Mouse (Mus musculus): ENCODE data around the gene Idh3b.

Gene Idh3b

GRCm38 (mm10) chr2:130283854-130284654 is at the start of gene Idh3b:
Gene Idh3b, minus strand, starts transcription at chr2:130284547.
- peak; percentile 41 for DNase-seq (ENCODE audit: extremely low spot score, low read depth, low spot score)

- no peak for DNase-seq (ENCODE audit: extremely low spot score, low read depth, low spot score)
Measured at GRCm38 (mm10) chr2:130329502-130329901, 45.2 kb upstream of the Idh3b start.

GRCm38 (mm10) chr2:130327057-130327456 is 42.7 kb upstream of the Idh3b start:
- no peak for DNase-seq (ENCODE audit: extremely low spot score, low read depth, low spot score)

DNA sequence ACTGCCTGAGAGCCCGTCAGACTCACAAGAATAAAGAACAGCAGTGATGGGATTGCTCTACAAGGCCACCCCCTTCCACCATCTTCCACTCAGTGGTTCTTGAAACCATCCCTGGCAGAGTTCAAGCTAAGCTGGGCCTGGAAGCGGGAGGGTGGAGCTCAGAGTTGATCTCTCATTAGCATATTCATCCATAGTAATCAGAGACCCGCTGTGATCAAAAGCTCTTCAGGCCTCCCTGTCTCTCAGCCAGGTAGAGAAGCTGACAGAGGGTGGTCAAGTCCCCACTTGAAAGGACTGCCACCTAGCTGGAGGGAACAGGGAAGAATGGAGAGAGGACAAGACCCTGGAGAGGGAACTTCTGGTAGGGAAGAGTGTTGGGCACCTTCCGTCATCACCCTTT is 18.7 kb upstream of the Idh3b start:
- DNase-seq (ENCODE audit: extremely low spot score, low read depth, low spot score) = no peak

DNA sequence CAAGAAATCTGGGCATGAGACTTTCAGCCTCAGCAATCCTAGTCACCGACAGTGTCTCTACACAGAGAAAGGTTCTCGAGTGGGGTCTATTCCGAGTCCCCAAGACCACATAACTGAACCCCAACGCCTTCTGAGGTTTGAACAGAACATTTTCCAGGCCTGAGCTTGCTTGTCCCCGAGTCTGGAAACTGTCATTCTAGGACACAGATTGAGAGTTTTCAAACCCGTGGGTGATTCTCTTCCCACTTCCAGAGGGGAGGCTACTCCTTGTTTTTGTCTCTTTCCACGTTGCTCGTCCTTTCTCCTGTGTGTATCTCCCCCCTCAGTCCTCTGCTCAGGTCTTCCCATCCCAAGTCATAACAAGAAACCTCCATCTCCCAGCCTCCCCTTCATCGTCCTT is 13.2 kb upstream of the Idh3b start:
- no peak for DNase-seq (ENCODE audit: extremely low spot score, low read depth, low spot score)

- no peak for DNase-seq (ENCODE audit: extremely low spot score, low read depth, low spot score)
Measured at GRCm38 (mm10) chr2:130296134-130296745, 11.9 kb upstream of the Idh3b start.

- no peak for DNase-seq (ENCODE audit: extremely low spot score, low read depth, low spot score)
Measured at GRCm38 (mm10) chr2:130295331-130296133, 11.2 kb upstream of the Idh3b start.

DNA sequence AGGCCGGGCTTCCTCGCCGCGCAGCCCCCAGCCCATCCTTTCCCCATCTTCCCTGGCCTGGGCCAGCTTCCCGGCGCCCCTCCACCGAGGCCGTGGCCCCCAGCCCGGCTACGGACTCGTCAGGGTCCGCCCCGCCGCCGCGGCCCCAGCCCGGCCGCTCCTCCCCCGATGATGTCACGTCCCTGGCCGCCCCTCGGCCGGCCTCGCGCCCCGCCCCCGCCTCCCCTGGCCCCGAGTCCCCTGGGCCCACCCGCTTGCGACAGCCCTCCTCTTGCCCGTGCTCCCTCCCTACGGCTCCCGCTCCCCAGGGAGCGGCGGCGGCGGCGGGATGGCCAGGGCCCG is 10.6 kb upstream of the Idh3b start, which contains the start of gene Ebf4:
Gene Ebf4, plus strand, starts transcription at position 234 of the 342 bp plus-strand sequence.
- DNase-seq (ENCODE audit: extremely low spot score, low read depth, low spot score) = no peak

DNA sequence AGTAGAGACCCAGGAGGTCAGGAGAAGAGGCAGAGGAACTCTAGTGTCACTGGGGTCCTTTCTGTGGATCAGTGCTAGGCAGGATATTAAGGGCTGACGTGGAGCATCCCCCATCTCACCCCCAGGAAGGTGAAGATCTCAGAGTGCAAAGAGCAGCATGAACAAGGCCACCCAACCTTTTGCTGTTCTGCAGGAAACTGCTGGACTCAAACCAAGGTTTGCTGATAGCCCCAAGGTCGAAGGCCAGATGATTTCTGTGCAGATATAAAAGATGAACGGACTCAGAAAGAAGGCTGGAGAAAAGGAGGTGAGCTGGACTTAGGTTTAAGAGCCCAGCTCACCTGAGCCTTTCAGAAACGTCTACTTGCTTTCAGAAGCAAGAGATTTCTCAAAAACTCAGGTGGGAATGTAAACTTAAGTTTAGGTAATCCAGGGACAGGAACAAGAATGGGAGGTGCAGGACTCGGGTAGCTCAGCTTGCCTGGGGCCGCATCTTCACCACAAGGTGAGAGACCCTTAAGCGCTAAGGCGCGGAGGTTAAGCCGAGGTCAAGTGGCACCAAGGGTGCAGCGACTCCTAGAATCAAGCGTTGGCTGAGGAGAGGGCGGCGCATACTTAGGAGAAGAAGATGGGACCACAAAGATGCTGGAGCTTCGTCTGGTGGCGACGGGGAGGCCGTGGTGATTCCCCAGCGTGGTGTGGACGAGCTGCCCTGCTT is 10.0 kb upstream of the Idh3b start:
- no peak for DNase-seq (ENCODE audit: extremely low spot score, low read depth, low spot score)

DNA sequence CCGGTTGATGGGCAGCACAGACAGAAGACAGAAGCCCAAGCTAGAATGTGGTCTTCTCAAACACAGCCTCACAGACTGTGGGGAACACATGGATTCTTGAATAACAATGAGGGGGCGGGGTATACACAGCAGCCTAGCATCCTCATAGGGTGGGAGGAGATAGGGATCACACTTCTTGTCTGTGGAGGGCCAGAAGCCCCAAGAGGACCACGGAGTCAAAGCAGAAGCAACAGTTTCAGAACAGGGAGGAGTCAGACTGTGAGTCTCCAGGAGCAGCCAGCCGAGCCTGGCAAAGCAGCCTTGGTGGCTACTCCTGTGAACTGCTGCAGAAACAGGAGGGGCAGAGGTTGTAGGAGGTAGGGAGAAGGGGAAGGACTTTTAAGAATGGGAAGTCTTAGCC is 9.1 kb upstream of the Idh3b start:
- no peak for DNase-seq (ENCODE audit: extremely low spot score, low read depth, low spot score)

DNA sequence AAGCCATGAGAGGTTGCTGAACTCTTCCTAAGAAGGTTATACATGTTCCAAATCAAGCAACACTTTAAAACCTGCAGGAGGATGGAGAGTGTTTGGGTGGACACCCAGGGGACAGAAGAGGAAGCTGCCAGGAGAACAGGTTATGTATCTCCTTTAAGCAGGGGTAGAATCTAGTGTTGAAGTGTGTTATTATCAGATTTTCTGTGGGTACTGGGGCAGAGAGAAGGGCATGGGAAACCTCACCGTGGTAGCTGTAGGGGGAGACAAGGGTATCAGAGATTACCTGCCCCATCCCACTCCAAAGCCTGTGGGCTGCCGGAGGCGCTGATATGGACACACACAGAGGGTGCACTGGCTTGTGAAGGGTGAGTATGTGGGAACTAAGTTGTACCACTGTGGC is 8.7 kb upstream of the Idh3b start:
- DNase-seq (ENCODE audit: extremely low spot score, low read depth, low spot score) = no peak

DNA sequence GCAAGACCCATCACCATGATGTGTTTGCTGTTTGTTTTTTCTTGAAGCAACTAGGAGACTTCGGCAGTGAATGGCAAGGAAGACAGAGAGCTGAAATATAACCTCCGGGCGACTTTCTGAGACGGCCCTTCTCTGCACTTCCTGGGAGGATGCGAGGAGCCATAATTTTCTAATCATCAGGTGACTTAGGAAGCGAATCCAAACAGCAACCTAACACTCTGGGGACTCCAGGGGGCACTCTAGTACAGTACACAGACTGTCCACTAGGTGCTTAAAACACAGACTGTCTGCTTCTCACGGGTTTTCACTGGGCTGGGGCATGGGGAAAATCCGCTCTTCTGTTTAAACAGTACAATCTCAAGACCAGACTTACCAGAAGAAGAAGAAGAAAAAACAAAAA is 7.1 kb upstream of the Idh3b start:
- DNase-seq (ENCODE audit: extremely low spot score, low read depth, low spot score) = peak; percentile 69

GRCm38 (mm10) chr2:130289086-130289485 is 4.7 kb upstream of the Idh3b start:
- no peak for DNase-seq (ENCODE audit: extremely low spot score, low read depth, low spot score)

GRCm38 (mm10) chr2:130280818-130281217 is 3.5 kb downstream of the Idh3b start:
- DNase-seq (ENCODE audit: extremely low spot score, low read depth, low spot score) = no peak

GRCm38 (mm10) chr2:130280224-130280623 is 4.1 kb downstream of the Idh3b start:
- DNase-seq (ENCODE audit: extremely low spot score, low read depth, low spot score) = no peak

GRCm38 (mm10) chr2:130279600-130280091 is 4.7 kb downstream of the Idh3b start:
- no peak for DNase-seq (ENCODE audit: extremely low spot score, low read depth, low spot score)

- DNase-seq (ENCODE audit: extremely low spot score, low read depth, low spot score) = no peak
Measured at GRCm38 (mm10) chr2:130275649-130276048, 8.7 kb downstream of the Idh3b start.

GRCm38 (mm10) chr2:130274862-130275261 is 9.5 kb downstream of the Idh3b start:
- no peak for DNase-seq (ENCODE audit: extremely low spot score, low read depth, low spot score)

GRCm38 (mm10) chr2:130274149-130274861 is 10.0 kb downstream of the Idh3b start, which contains the start of gene Nop56:
Gene Nop56, plus strand, starts transcription at chr2:130274430.
- peak; percentile 96 for DNase-seq (ENCODE audit: extremely low spot score, low read depth, low spot score)

DNA sequence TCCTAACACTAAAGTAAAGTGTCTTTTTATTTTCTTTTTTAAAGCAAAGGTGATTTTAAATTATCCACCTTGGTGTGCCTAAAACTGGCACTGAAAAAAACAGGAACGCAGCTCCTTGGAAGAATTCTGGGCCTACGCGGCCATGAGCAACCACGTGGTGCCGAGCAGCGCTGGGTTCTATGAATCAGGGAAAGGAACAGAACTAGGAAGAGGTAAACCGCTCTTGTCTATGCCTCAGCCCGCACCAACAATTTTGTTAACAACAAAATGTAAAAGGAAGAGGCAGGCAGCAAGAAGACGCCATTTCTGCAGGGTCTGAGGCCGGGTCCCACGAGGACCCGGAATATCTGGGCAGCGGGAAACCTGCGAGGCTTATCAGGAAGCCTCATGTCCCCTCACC is 10.6 kb downstream of the Idh3b start:
- DNase-seq (ENCODE audit: extremely low spot score, low read depth, low spot score) = no peak

Measured in hindlimb bud, embryonic 11.5 days (tissue).